Mouse (Mus musculus): Measurements from ENCODE around the gene Rexo5. TPM values are rescaled to one million over a fixed set of nuclear protein-coding genes. Genes with fewer than 3 reads are reported as not detected.

Rexo5 gene
- polyA plus RNA-seq, 1 experiment = 3.5 TPM

GRCm38 (mm10) chr7:119897521-119898109 is 103.8 kb downstream of the Rexo5 start:
- Histone ChIP-seq H3K27me3 (ENCODE audit: control insufficient read depth, insufficient read depth, insufficient read length) (no peaks in the 10 kb centered on the region), H3K36me3 (ENCODE audit: control insufficient read depth, insufficient read depth) (peaks cover under 1% of the 10 kb centered on the region), H3K4me3 (ENCODE audit: insufficient read depth, poor library complexity, severe bottlenecking) (no peak overlapping the region), H3ac (ENCODE audit: control insufficient read depth, insufficient read length, low read depth) (no peak overlapping the region), H3K79me3 (ENCODE audit: low read depth) (peaks cover 6% of the 10 kb centered on the region), H3K79me2 (ENCODE audit: control insufficient read depth, insufficient read depth) (peaks cover 28% of the 10 kb centered on the region)
- TF ChIP-seq FOSL1 (IDR thresholded peaks at IDR 0.05; ENCODE audit: insufficient read depth, low read length, poor library complexity, severe bottlenecking) = no peak
- TF ChIP-seq MYOG (IDR thresholded peaks at IDR 0.05; ENCODE audit: control insufficient read depth, extremely low read depth, insufficient read length) = no peak

- H3K79me2 ChIP-seq (ENCODE audit: control insufficient read depth, insufficient read depth) = peaks cover 20% of the 10 kb centered on the region
- no peak overlapping the region for H3K4me3 ChIP-seq (ENCODE audit: insufficient read depth, poor library complexity, severe bottlenecking)
- no peaks in the 10 kb centered on the region for H3K27me3 ChIP-seq (ENCODE audit: control insufficient read depth, insufficient read depth, insufficient read length)
- no peak for TF ChIP-seq MAX (IDR thresholded peaks at IDR 0.05)
- TF ChIP-seq MYOD1 (IDR thresholded peaks at IDR 0.05; ENCODE audit: control insufficient read depth, insufficient read length, low read depth) = no peak
- TF ChIP-seq MYOG (IDR thresholded peaks at IDR 0.05; ENCODE audit: control insufficient read depth, extremely low read depth, insufficient read length) = no peak
- H3K79me3 ChIP-seq (ENCODE audit: low read depth) = peaks cover 3% of the 10 kb centered on the region
- H3ac ChIP-seq (ENCODE audit: control insufficient read depth, insufficient read length, low read depth) = no peak overlapping the region
- no peaks in the 10 kb centered on the region for H3K36me3 ChIP-seq (ENCODE audit: control insufficient read depth, insufficient read depth)
These were observed 104.5 kb downstream of the Rexo5 start for GRCm38 (mm10) chr7:119898247-119898856.

Other genes with a start within 250 kb of the Rexo5 start
- gene Acsm2, start 239.7 kb upstream of the Rexo5 start, polyA plus RNA-seq (2012; fragmentation: generic; extraction: Trizol) = not detected
- not detected for gene Acsm1, start 187.0 kb upstream of the Rexo5 start, polyA plus RNA-seq (2012; fragmentation: generic; extraction: Trizol)
- gene Acsm4, start 104.0 kb upstream of the Rexo5 start, polyA plus RNA-seq (2012; fragmentation: generic; extraction: Trizol) = not detected
- 20.2 TPM for gene Thumpd1, start 73.2 kb upstream of the Rexo5 start, polyA plus RNA-seq (2012; fragmentation: generic; extraction: Trizol)
- 0.02 TPM for gene Acsm3, start 33.1 kb upstream of the Rexo5 start, polyA plus RNA-seq (2012; fragmentation: generic; extraction: Trizol)
- gene Eri2, start 52 bp downstream of the Rexo5 start, polyA plus RNA-seq (2012; fragmentation: generic; extraction: Trizol) = 3.3 TPM
- gene Lyrm1, start 101.9 kb downstream of the Rexo5 start, polyA plus RNA-seq (2012; fragmentation: generic; extraction: Trizol) = 2.2 TPM
- gene Dcun1d3, start 102.3 kb downstream of the Rexo5 start, polyA plus RNA-seq (2012; fragmentation: generic; extraction: Trizol) = 4.9 TPM

Measured in C2C12 (cell line).